Mouse (Mus musculus): ENCODE measurements around the gene Ssr1. TPM values are rescaled to one million over a fixed set of nuclear protein-coding genes. Genes with fewer than 3 reads are reported as not detected.
A peak's percentile ranks its signal among the peaks of the same experiment; 100 is the strongest.

The Ssr1 gene
- polyA plus RNA-seq, 1 experiment from 2014 or later: 98.5 TPM

- no peak overlapping the region for H3K9ac ChIP-seq (replicated peaks; ENCODE audit: low read depth, low read length)
- WGBS: 87% methylated on average over 4 of the region's 4 CpGs
- H3K9me3 ChIP-seq (ENCODE audit: control insufficient read depth, low read depth, low read length): no peaks in the 10 kb centered on the region
- H3K27me3 ChIP-seq (ENCODE audit: control insufficient read depth, insufficient read depth, low read length): no peaks in the 10 kb centered on the region
- H3K27ac ChIP-seq (ENCODE audit: low read length): no peak overlapping the region
- H3K4me2 ChIP-seq (replicated peaks; ENCODE audit: low read depth, low read length): no peak overlapping the region
- H3K4me1 ChIP-seq (ENCODE audit: control insufficient read depth, insufficient read depth, low read length): no peaks in the 10 kb centered on the region
- ATAC-seq (ENCODE audit: insufficient number of reproducible peaks, insufficient read depth, low FRiP score, low read depth): no peak
- H3K4me3 ChIP-seq (ENCODE audit: low read depth, low read length): no peak overlapping the region
- H3K36me3 ChIP-seq (ENCODE audit: control insufficient read depth, insufficient read depth, low read length): no peaks in the 10 kb centered on the region
These were observed 21.6 kb upstream of the Ssr1 start for GRCm38 (mm10) chr13:38015591-38015990.

GRCm38 (mm10) chr13:38012436-38012835 is 18.4 kb upstream of the Ssr1 start:
- no peaks in the 10 kb centered on the region for H3K4me1 ChIP-seq (ENCODE audit: control insufficient read depth, insufficient read depth, low read length)
- no peak for ATAC-seq (ENCODE audit: insufficient number of reproducible peaks, insufficient read depth, low FRiP score, low read depth)
- no peak overlapping the region for H3K9ac ChIP-seq (replicated peaks; ENCODE audit: low read depth, low read length)
- H3K9me3 ChIP-seq (ENCODE audit: control insufficient read depth, low read depth, low read length): no peaks in the 10 kb centered on the region
- H3K27ac ChIP-seq (ENCODE audit: low read length): no peak overlapping the region
- 88% methylated on average over 5 of the region's 5 CpGs for WGBS
- H3K4me3 ChIP-seq (ENCODE audit: low read depth, low read length): no peak overlapping the region
- H3K4me2 ChIP-seq (replicated peaks; ENCODE audit: low read depth, low read length): no peak overlapping the region
- H3K36me3 ChIP-seq (ENCODE audit: control insufficient read depth, insufficient read depth, low read length): no peaks in the 10 kb centered on the region
- H3K27me3 ChIP-seq (ENCODE audit: control insufficient read depth, insufficient read depth, low read length): no peaks in the 10 kb centered on the region

GRCm38 (mm10) chr13:38010444-38010910 is 16.5 kb upstream of the Ssr1 start:
- Histone ChIP-seq H3K4me2 (replicated peaks; ENCODE audit: low read depth, low read length) (no peak overlapping the region), H3K4me1 (ENCODE audit: control insufficient read depth, insufficient read depth, low read length) (no peaks in the 10 kb centered on the region), H3K36me3 (ENCODE audit: control insufficient read depth, insufficient read depth, low read length) (no peaks in the 10 kb centered on the region), H3K9me3 (ENCODE audit: control insufficient read depth, low read depth, low read length) (no peaks in the 10 kb centered on the region), H3K27ac (ENCODE audit: low read length) (no peak overlapping the region), H3K4me3 (ENCODE audit: low read depth, low read length) (no peak overlapping the region), H3K9ac (replicated peaks; ENCODE audit: low read depth, low read length) (no peak overlapping the region), H3K27me3 (ENCODE audit: control insufficient read depth, insufficient read depth, low read length) (no peaks in the 10 kb centered on the region)
- no peak for ATAC-seq (ENCODE audit: insufficient number of reproducible peaks, insufficient read depth, low FRiP score, low read depth)
- 87% methylated on average over 5 of the region's 5 CpGs for WGBS

- Histone ChIP-seq H3K4me3 (ENCODE audit: low read depth, low read length) (no peak overlapping the region), H3K9ac (replicated peaks; ENCODE audit: low read depth, low read length) (no peak overlapping the region), H3K27ac (ENCODE audit: low read length) (no peak overlapping the region), H3K36me3 (ENCODE audit: control insufficient read depth, insufficient read depth, low read length) (no peaks in the 10 kb centered on the region), H3K4me2 (replicated peaks; ENCODE audit: low read depth, low read length) (no peak overlapping the region), H3K4me1 (ENCODE audit: control insufficient read depth, insufficient read depth, low read length) (no peaks in the 10 kb centered on the region), H3K27me3 (ENCODE audit: control insufficient read depth, insufficient read depth, low read length) (no peaks in the 10 kb centered on the region), H3K9me3 (ENCODE audit: control insufficient read depth, low read depth, low read length) (no peaks in the 10 kb centered on the region)
- no peak for ATAC-seq (ENCODE audit: insufficient number of reproducible peaks, insufficient read depth, low FRiP score, low read depth)
- 84% methylated on average over 5 of the region's 5 CpGs for WGBS
These were observed 15.8 kb upstream of the Ssr1 start for GRCm38 (mm10) chr13:38009721-38010408.

- Histone ChIP-seq H3K36me3 (ENCODE audit: control insufficient read depth, insufficient read depth, low read length) (no peaks in the 10 kb centered on the region), H3K9ac (replicated peaks; ENCODE audit: low read depth, low read length) (no peak overlapping the region), H3K4me1 (ENCODE audit: control insufficient read depth, insufficient read depth, low read length) (no peaks in the 10 kb centered on the region), H3K4me3 (ENCODE audit: low read depth, low read length) (no peak overlapping the region), H3K27ac (ENCODE audit: low read length) (no peak overlapping the region), H3K9me3 (ENCODE audit: control insufficient read depth, low read depth, low read length) (no peaks in the 10 kb centered on the region), H3K4me2 (replicated peaks; ENCODE audit: low read depth, low read length) (no peak overlapping the region), H3K27me3 (ENCODE audit: control insufficient read depth, insufficient read depth, low read length) (no peaks in the 10 kb centered on the region)
- 97% methylated on average over 2 of the region's 2 CpGs for WGBS
- no peak for ATAC-seq (ENCODE audit: insufficient number of reproducible peaks, insufficient read depth, low FRiP score, low read depth)
These were observed 14.0 kb upstream of the Ssr1 start for GRCm38 (mm10) chr13:38007972-38008371.

GRCm38 (mm10) chr13:38002461-38002860 is 8.4 kb upstream of the Ssr1 start:
- WGBS: 58% methylated on average over 1 of the region's 1 CpGs
- Histone ChIP-seq H3K9ac (replicated peaks; ENCODE audit: low read depth, low read length) (no peak overlapping the region), H3K27ac (ENCODE audit: low read length) (no peak overlapping the region), H3K27me3 (ENCODE audit: control insufficient read depth, insufficient read depth, low read length) (no peaks in the 10 kb centered on the region), H3K4me2 (replicated peaks; ENCODE audit: low read depth, low read length) (no peak overlapping the region), H3K9me3 (ENCODE audit: control insufficient read depth, low read depth, low read length) (no peaks in the 10 kb centered on the region), H3K4me3 (ENCODE audit: low read depth, low read length) (no peak overlapping the region), H3K4me1 (ENCODE audit: control insufficient read depth, insufficient read depth, low read length) (no peaks in the 10 kb centered on the region), H3K36me3 (ENCODE audit: control insufficient read depth, insufficient read depth, low read length) (no peaks in the 10 kb centered on the region)
- ATAC-seq (ENCODE audit: insufficient number of reproducible peaks, insufficient read depth, low FRiP score, low read depth): no peak

GRCm38 (mm10) chr13:37999713-38000112 is 5.7 kb upstream of the Ssr1 start:
- ATAC-seq (ENCODE audit: insufficient number of reproducible peaks, insufficient read depth, low FRiP score, low read depth): no peak
- Histone ChIP-seq H3K27me3 (ENCODE audit: control insufficient read depth, insufficient read depth, low read length) (no peaks in the 10 kb centered on the region), H3K4me2 (replicated peaks; ENCODE audit: low read depth, low read length) (no peak overlapping the region), H3K9ac (replicated peaks; ENCODE audit: low read depth, low read length) (no peak overlapping the region), H3K4me1 (ENCODE audit: control insufficient read depth, insufficient read depth, low read length) (no peaks in the 10 kb centered on the region), H3K4me3 (ENCODE audit: low read depth, low read length) (no peak overlapping the region), H3K9me3 (ENCODE audit: control insufficient read depth, low read depth, low read length) (no peaks in the 10 kb centered on the region), H3K27ac (ENCODE audit: low read length) (no peak overlapping the region), H3K36me3 (ENCODE audit: control insufficient read depth, insufficient read depth, low read length) (no peaks in the 10 kb centered on the region)
- WGBS: 71% methylated on average over 3 of the region's 3 CpGs

GRCm38 (mm10) chr13:37994405-37994749 is 360 bp upstream of the Ssr1 start:
- Histone ChIP-seq H3K9ac (replicated peaks; ENCODE audit: low read depth, low read length) (0 out of 2 replicates have a peak overlapping the region, but pooled peaks have one; percentile 28), H3K4me1 (ENCODE audit: control insufficient read depth, insufficient read depth, low read length) (peaks cover 9% of the 10 kb centered on the region; the same call in 1 of the 2 replicates), H3K9me3 (ENCODE audit: control insufficient read depth, low read depth, low read length) (no peaks in the 10 kb centered on the region), H3K4me2 (replicated peaks; ENCODE audit: low read depth, low read length) (peak overlapping the region; percentile 44), H3K27me3 (ENCODE audit: control insufficient read depth, insufficient read depth, low read length) (no peaks in the 10 kb centered on the region), H3K27ac (ENCODE audit: low read length) (no peak overlapping the region), H3K36me3 (ENCODE audit: control insufficient read depth, insufficient read depth, low read length) (peaks cover 19% of the 10 kb centered on the region), H3K4me3 (ENCODE audit: low read depth, low read length) (peak overlapping the region; percentile 92)
- peak; percentile 24; the same call in 1 of the 2 replicates for ATAC-seq (ENCODE audit: insufficient number of reproducible peaks, insufficient read depth, low FRiP score, low read depth)
- WGBS: 13% methylated on average over 7 of the region's 7 CpGs

- no peaks in the 10 kb centered on the region for H3K27me3 ChIP-seq (ENCODE audit: control insufficient read depth, insufficient read depth, low read length)
- H3K4me2 ChIP-seq (replicated peaks; ENCODE audit: low read depth, low read length): peak overlapping the region; percentile 90
- under 1% methylated on average over 17 of the region's 17 CpGs for WGBS
- no peaks in the 10 kb centered on the region for H3K9me3 ChIP-seq (ENCODE audit: control insufficient read depth, low read depth, low read length)
- no peak for ATAC-seq (ENCODE audit: insufficient number of reproducible peaks, insufficient read depth, low FRiP score, low read depth)
- H3K36me3 ChIP-seq (ENCODE audit: control insufficient read depth, insufficient read depth, low read length): peaks cover 24% of the 10 kb centered on the region
- peak overlapping the region; percentile 94 for H3K27ac ChIP-seq (ENCODE audit: low read length)
- H3K4me3 ChIP-seq (ENCODE audit: low read depth, low read length): peak overlapping the region; percentile 92
- peak overlapping the region; percentile 97 for H3K9ac ChIP-seq (replicated peaks; ENCODE audit: low read depth, low read length)
- H3K4me1 ChIP-seq (ENCODE audit: control insufficient read depth, insufficient read depth, low read length): peaks cover 9% of the 10 kb centered on the region; the same call in 1 of the 2 replicates
These were observed 677 bp downstream of the Ssr1 start for GRCm38 (mm10) chr13:37993376-37993703.
